Mouse (Mus musculus) heart, embryonic 14.5 days (tissue): Measurements from ENCODE around the gene Elovl1. TPM values are rescaled to one million over a fixed set of nuclear protein-coding genes. Genes with fewer than 3 reads are reported as not detected.
A peak's percentile ranks its signal among the peaks of the same experiment; 100 is the strongest.

Experiments
- ATAC-seq: fragments of 200-750 bp; cut with Nextera tagmentation; 2 replicates; pipeline ENCODE4 v1.8.0; 2017; ENCODE audit warnings: low read depth, moderate TSS enrichment; ENCODE audit not compliant: insufficient number of reproducible peaks, insufficient read depth, low FRiP score
- H3K27ac ChIP-seq, 2 experiments: fragments of 200-500 bp in 1 of 2; fragments of 300-500 bp in 1 of 2; sonication (generic) in 1 of 2; replicated peaks in 1 of 2; 2 replicates each; pipeline ENCODE4 v1.5.1; 2012 to 2014; ENCODE audit warnings: low read depth in 2 of 2, low read length in 2 of 2, control low read depth in 1 of 2, mild to moderate bottlenecking in 1 of 2, mixed read lengths in 1 of 2; ENCODE audit not compliant: control insufficient read depth in 1 of 2, insufficient read depth in 1 of 2
- H3K27me3 ChIP-seq: fragments of 300-500 bp; sonication (generic); 2 replicates; pipeline ENCODE4 v1.6.1; 2014; ENCODE audit warnings: mild to moderate bottlenecking, low read length, control low read depth; ENCODE audit not compliant: control insufficient read depth, insufficient read depth
- H3K36me3 ChIP-seq: fragments of 300-500 bp; sonication (generic); 2 replicates; pipeline ENCODE4 v1.6.1; 2014; ENCODE audit warnings: mild to moderate bottlenecking, control low read depth, low read length, mixed read lengths; ENCODE audit not compliant: control insufficient read depth, insufficient read depth
- H3K4me1 ChIP-seq, 2 experiments: fragments of 200-500 bp in 1 of 2; fragments of 300-500 bp in 1 of 2; sonication (generic) in 1 of 2; 2 replicates each; pipeline ENCODE4 v1.6.1; 2012 to 2014; ENCODE audit warnings: low read length in 2 of 2, control low read depth in 1 of 2, mixed read lengths in 1 of 2; ENCODE audit not compliant: control insufficient read depth in 2 of 2, insufficient read depth in 2 of 2
- H3K4me2 ChIP-seq: fragments of 300-500 bp; sonication (generic); 2 replicates; pipeline ENCODE4 v1.6.1; 2014; ENCODE audit warnings: mild to moderate bottlenecking, low read length
- H3K4me3 ChIP-seq, 2 experiments: fragments of 200-500 bp in 1 of 2; fragments of 300-500 bp in 1 of 2; sonication (generic) in 1 of 2; 2 replicates each; pipeline ENCODE4 v1.5.1; 2012 to 2014; ENCODE audit warnings: low read length in 2 of 2, mild to moderate bottlenecking in 2 of 2, control low read depth in 1 of 2, low read depth in 1 of 2, moderate library complexity in 1 of 2; ENCODE audit not compliant: control insufficient read depth in 1 of 2, insufficient read depth in 1 of 2
- H3K9ac ChIP-seq: fragments of 300-500 bp; sonication (generic); 2 replicates; pipeline ENCODE4 v1.6.1; 2014; ENCODE audit warnings: mild to moderate bottlenecking, low read length
- H3K9me3 ChIP-seq: fragments of 300-500 bp; sonication (generic); 2 replicates; pipeline ENCODE4 v1.6.1; 2016; ENCODE audit warnings: low read length, control low read depth; ENCODE audit not compliant: control insufficient read depth
- WGBS: fragments of 180-500 bp; shearing (Covaris S2); extraction: QIAGEN DNeasy Blood & Tissue Kit; methylation state at CpG from one replicate; pipeline ENCODE4 v1.1.7; 2014; 5-methylcytosine and 5-hydroxymethylcytosine counted together
- polyA plus RNA-seq: library from polyadenylated mRNA; unstranded; fragments of >200 nt; fragmentation: Nextera tagmentation; extraction: Ambion mirVana; gene quantifications from 2 replicates; pipeline ENCODE4 v1.2.1, GENCODE M21; 2014

Gene Elovl1
- polyA plus RNA-seq, 1 experiment from 2014 or later = 60.3 TPM

DNA sequence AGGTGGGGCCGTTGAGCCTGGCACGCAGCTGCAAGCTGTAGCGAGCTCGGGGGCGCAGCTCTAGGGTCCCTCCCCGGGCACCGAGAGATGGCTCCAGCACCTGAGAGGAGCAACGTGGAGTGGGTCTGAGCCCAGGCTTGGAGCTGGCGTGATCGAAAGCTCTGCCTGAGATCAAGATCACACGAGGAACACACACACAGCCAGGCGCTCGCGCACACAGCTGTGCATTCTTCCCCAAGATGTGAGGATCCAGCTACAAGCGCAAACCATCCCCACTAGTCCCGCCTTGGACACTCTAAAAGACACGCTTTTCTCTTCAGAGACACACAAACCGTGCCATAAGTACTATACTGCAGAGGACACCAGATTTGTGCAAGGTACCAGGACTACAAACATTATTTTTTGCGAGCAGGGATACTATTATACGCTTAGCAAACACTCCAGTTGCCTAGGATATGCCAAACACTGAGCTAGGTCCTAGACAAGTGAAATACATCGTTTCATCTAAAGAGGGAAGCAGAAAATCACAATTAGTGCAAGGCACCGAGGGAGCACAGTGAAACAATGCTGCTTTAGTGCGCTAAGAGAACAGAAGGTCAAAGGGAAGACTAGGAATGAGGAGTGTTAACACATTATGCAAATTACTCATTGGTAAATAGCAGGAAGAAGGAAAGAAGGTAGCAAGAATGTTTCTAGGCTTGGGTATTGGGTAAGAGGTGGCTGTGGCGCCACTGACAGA is 18.7 kb downstream of the Elovl1 start:
- Histone ChIP-seq H3K4me2 (peak overlapping the region; percentile 75), H3K36me3 (no peaks in the 10 kb centered on the region), H3K4me1 (peaks cover 0 to 8% of the 10 kb centered on the region in 2 experiments; a peak in 1 of 4 replicates), H3K27ac (no peak overlapping the region), H3K9me3 (no peaks in the 10 kb centered on the region), H3K9ac (peak overlapping the region; percentile 54; the same call in 1 of the 2 replicates), H3K4me3 (peak overlapping the region; percentile 33 to 38), H3K27me3 (no peaks in the 10 kb centered on the region)
- no peak for ATAC-seq
- 45% methylated on average over 24 of the region's 24 CpGs for WGBS

DNA sequence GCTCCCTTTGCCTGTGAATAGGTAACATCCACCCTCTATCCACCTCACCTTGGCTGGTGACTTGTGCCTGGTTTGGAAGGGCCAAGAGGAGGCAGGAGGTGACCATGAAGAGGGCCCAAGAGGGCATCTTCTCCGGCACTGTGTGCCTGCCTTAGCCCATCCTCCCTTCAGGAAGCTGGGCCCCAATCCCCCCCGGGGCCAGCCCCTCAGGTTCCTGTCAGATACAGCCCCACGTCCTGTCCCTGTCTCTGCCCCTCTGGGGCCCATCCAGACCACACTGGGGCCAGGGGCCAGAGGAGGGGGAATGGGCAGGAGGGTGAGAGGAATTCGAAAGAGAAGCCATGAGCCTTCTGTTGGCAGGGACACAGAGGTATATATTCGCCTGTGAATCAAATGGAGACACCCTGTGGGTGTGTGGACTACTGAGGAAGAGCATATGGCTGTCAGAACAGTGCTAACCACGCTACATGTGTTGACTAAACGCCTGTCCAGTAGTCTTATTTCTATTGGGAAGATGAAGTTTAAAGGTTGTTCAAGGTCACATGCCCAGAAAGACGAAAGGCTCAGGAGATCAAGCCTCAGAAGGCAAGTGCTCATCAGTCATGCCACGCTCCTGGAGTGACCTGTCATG is 29.6 kb downstream of the Elovl1 start, which contains the start of gene Mpl:
TSS of gene Mpl (minus strand) at position 169 of the 631 bp plus-strand sequence.
- Histone ChIP-seq H3K4me2 (no peak within 1 kb of the TSS), H3K4me3 (no peak within 1 kb of the TSS), H3K27ac (no peak within 1 kb of the TSS), H3K27me3 (no peaks in the 10 kb centered on the region), H3K4me1 (no peaks in the 10 kb centered on the region; a peak in 1 of 4 replicates), H3K9ac (no peak within 1 kb of the TSS), H3K9me3 (no peaks in the 10 kb centered on the region), H3K36me3 (no peaks in the 10 kb centered on the region)
- 54% methylated on average over 9 of the region's 9 CpGs for WGBS
- no peak for ATAC-seq

DNA sequence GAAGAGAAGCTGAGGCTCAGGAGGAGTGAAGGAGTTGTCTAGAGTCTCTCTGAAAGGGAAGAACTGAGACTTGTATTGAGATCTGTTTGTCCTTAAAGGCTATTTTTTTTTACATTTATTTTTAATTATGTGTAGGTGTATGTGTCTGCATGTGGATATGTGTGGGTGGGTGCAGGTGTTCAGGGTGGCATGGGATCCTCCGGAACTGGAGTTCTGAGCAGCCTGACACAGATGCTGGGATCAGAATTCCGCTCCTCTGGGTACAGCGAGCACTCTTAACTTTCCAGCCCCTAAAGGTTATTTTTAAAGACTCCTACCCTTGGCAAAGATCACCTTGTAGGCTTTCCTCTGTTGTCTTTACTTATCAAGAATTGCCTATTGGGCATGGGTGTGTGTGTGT is 37.1 kb downstream of the Elovl1 start:
- Histone ChIP-seq H3K27ac (no peak overlapping the region; a peak in 1 of 4 replicates), H3K4me2 (no peak overlapping the region), H3K4me1 (peaks cover 3 to 7% of the 10 kb centered on the region in 2 experiments; a peak in 2 of 4 replicates), H3K4me3 (no peak overlapping the region), H3K9me3 (peaks cover 3% of the 10 kb centered on the region; the same call in 1 of the 2 replicates), H3K27me3 (no peaks in the 10 kb centered on the region), H3K9ac (no peak overlapping the region), H3K36me3 (no peaks in the 10 kb centered on the region)
- no peak for ATAC-seq
- 60% methylated on average over 3 of the region's 3 CpGs for WGBS

DNA sequence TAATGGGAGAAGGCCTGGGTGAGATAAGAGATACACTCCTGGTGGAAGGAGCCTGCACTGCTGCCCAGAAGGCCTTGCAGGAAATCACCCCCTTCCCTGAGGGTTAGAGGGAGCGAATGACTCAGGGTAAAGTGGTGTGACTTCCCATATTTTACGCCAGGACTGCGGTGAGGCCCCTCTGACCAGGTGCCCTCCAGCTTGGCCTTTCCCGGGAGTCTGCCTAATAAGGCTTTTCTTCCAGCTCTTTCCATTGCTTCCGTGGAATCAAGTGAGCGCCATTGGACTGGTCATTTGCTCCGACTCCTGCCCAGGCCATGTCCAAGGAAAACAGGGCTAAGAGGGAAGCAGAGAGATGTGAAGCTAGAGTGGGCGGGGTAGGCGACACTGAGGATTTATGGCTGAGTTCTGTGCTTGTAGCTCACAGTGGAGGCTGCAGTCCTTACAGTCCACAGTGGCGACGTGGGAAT is 37.8 kb downstream of the Elovl1 start:
- peak; percentile 62 for ATAC-seq

DNA sequence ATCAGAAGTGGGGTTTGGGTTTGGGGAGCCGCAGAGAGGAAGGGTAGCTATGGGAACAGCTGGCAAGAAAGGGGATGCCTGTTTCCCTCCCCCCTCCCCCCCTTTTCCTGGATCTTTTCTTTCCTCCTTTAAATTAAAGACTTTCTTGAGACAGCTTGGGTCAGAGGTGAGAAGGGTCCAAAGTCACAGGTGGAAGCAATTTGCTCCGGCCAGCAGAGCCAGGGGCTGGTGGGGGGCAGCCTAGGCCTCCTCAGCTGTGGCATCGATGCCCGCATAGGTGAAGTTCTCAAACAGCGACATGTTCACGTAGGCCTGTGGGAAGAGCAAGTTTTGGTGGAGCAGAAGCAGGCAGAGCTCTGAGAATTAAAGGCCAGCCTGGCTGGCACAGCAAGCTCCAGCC is 43.4 kb downstream of the Elovl1 start:
- Histone ChIP-seq H3K4me1 (no peaks in the 10 kb centered on the region), H3K9me3 (peaks cover 6% of the 10 kb centered on the region; the same call in 1 of the 2 replicates), H3K4me3 (no peak overlapping the region), H3K27me3 (no peaks in the 10 kb centered on the region), H3K4me2 (no peak overlapping the region), H3K27ac (no peak overlapping the region), H3K36me3 (peaks cover 7% of the 10 kb centered on the region; the same call in 1 of the 2 replicates), H3K9ac (no peak overlapping the region)
- WGBS = 89% methylated on average over 6 of the region's 6 CpGs
- no peak for ATAC-seq

More for the DNA sequence above, 37.8 kb downstream of the Elovl1 start:
- Histone ChIP-seq H3K4me2 (no peak overlapping the region), H3K27me3 (no peaks in the 10 kb centered on the region), H3K9ac (no peak overlapping the region), H3K4me1 (peaks cover 3 to 7% of the 10 kb centered on the region in 2 experiments; a peak in 2 of 4 replicates), H3K27ac (peak overlapping the region; percentile 20 to 53; a peak in 3 of 4 replicates), H3K9me3 (peaks cover 3% of the 10 kb centered on the region; the same call in 1 of the 2 replicates), H3K4me3 (no peak overlapping the region), H3K36me3 (no peaks in the 10 kb centered on the region)
- 37% methylated on average over 10 of the region's 11 CpGs for WGBS

DNA sequence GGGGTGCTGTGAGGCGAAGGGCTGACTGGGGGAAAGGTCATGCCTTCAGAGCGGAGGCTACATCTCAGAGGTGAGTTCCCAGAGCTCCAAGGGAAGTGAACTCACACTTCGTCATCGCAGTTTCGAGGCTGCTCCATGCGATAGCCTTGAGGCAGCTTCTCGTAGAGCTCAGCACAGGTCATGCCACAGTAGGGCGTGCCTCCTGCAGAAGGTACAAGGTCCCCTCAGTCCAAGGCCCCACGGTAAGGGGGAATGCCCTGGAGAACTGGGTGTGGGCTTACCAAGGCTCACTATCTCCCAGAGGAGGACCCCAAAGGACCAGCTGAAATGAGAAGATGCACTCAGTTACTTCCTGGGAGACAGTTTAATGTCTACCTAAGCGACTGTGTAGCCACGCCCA is 44.8 kb downstream of the Elovl1 start:
- H3K9ac ChIP-seq = no peak overlapping the region
- H3K9me3 ChIP-seq = peaks cover 6% of the 10 kb centered on the region; the same call in 1 of the 2 replicates
- H3K36me3 ChIP-seq = peaks cover 7% of the 10 kb centered on the region; the same call in 1 of the 2 replicates
- no peak overlapping the region for H3K4me3 ChIP-seq
- H3K27ac ChIP-seq = no peak overlapping the region
- H3K4me2 ChIP-seq = no peak overlapping the region
- ATAC-seq = no peak
- no peaks in the 10 kb centered on the region for H3K27me3 ChIP-seq
- 85% methylated on average over 11 of the region's 11 CpGs for WGBS
- H3K4me1 ChIP-seq = no peaks in the 10 kb centered on the region

DNA sequence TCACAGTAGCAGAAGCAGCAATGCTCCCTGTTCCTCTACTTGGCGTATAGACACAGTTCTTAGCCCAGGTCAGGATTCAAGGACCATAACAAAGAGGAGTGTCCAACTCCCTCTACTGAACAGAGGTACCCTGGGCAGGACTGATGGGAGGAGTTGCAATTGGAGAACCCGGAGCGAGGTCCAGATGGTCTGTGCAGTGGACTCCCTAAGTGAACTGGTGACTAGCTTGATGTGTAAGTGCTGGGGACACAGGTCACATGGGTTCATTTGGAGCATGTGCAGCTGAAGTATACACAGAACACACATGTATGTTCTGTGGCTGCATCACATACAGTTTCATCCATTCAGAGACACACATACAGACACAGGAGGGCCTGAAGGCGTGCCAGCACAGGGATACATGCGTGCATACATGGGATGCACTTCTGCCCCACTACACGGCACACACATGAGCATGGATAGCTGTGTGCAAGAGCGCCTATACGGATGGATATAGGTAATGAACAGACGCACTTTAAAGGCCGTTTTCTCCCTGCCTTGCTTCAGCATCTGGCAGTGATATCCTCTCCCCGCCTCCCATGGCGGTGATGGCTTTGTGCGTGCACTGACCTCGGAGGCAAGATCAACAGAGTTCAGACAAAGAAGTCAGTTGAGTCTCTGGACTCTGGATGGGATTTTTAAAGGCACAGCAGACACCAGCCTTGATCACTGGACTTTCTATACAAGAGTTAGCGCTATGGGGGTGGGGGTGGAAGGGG is 49.1 kb downstream of the Elovl1 start:
- 71% methylated on average over 15 of the region's 15 CpGs for WGBS
- no peaks in the 10 kb centered on the region for H3K4me1 ChIP-seq
- H3K27ac ChIP-seq = no peak overlapping the region
- no peak overlapping the region for H3K4me2 ChIP-seq
- no peak overlapping the region for H3K9ac ChIP-seq
- H3K4me3 ChIP-seq = no peak overlapping the region
- H3K27me3 ChIP-seq = no peaks in the 10 kb centered on the region
- ATAC-seq = no peak
- 0 out of 2 replicates have a peak, but pooled peaks cover 3% of the 10 kb centered on the region for H3K9me3 ChIP-seq
- H3K36me3 ChIP-seq = peaks cover 19% of the 10 kb centered on the region; the same call in 1 of the 2 replicates
